Comparison of ENCODE assay signal across 8 mouse cellular contexts in genomic region chr10:106468956-106469721, GRCm38 (mm10). TPM values are rescaled to one million over a fixed set of nuclear protein-coding genes. Genes with fewer than 3 reads are reported as not detected.
DNase-seq lines count a peak whose midpoint lies in the region; ATAC-seq lines count a peak whose summit lies in the region.

No protein-coding gene starts in this region.

- peak; percentile 73 for ATAC-seq in embryonic facial prominence, embryonic 15.5 days (ENCODE audit: insufficient number of reproducible peaks, low FRiP score, low TSS enrichment, low read depth)
- ATAC-seq in liver, embryonic 12.5 days, result no peak
- no peak for ATAC-seq in monocyte, adult 5-6 weeks (replicated peaks; ENCODE audit: insufficient number of reproducible peaks, low FRiP score, low TSS enrichment, poor library complexity, severe bottlenecking)

- no peak overlapping the region for H3K9ac ChIP-seq in embryonic facial prominence, embryonic 15.5 days
- H3K9ac ChIP-seq in liver, embryonic 12.5 days, result no peak overlapping the region

- intact Hi-C loops in heart, postnatal 10 days (cut with DNase I), result no loop called here

- H3K4me1 ChIP-seq in embryonic facial prominence, embryonic 15.5 days, result peaks cover 11% of the 10 kb centered on the region; the same call in 1 of the 2 replicates
- H3K4me1 ChIP-seq in liver, embryonic 12.5 days, result no peaks in the 10 kb centered on the region

- no peaks in the 10 kb centered on the region for H3K36me3 ChIP-seq in embryonic facial prominence, embryonic 15.5 days
- H3K36me3 ChIP-seq in liver, embryonic 12.5 days, result no peaks in the 10 kb centered on the region

- H3K27me3 ChIP-seq in embryonic facial prominence, embryonic 15.5 days, result peaks cover 17% of the 10 kb centered on the region
- peaks cover 26% of the 10 kb centered on the region for H3K27me3 ChIP-seq in liver, embryonic 12.5 days (replicated peaks)

- peak; percentile 17 for DNase-seq in adrenal gland, adult 2 months
- no peak for DNase-seq in adrenal gland, adult 18-20 months (ENCODE audit: low spot score in 2 of 2)
- peak; percentile 29 to 35 for DNase-seq in heart, postnatal 10 days
- DNase-seq in kidney, postnatal 36 days, result peak; percentile 11 to 20
- peak; percentile 66 for DNase-seq in right cerebral cortex, postnatal 14 days

- peak overlapping the region; percentile 52 for H3K4me3 ChIP-seq in embryonic facial prominence, embryonic 15.5 days (replicated peaks)
- peak overlapping the region; percentile 10; the same call in 1 of the 2 replicates for H3K4me3 ChIP-seq in liver, embryonic 12.5 days

- peak overlapping the region; percentile 77 for H3K4me2 ChIP-seq in embryonic facial prominence, embryonic 15.5 days (replicated peaks)
- H3K4me2 ChIP-seq in liver, embryonic 12.5 days, result peak overlapping the region; percentile 58

- no peak overlapping the region for H3K27ac ChIP-seq in embryonic facial prominence, embryonic 15.5 days (replicated peaks)
- no peak overlapping the region for H3K27ac ChIP-seq in liver, embryonic 12.5 days

- 3% methylated on average over 19 of the region's 19 CpGs for WGBS in embryonic facial prominence, embryonic 15.5 days
- WGBS in liver, embryonic 12.5 days (ENCODE audit: insufficient replicate concordance), result 7% methylated on average over 19 of the region's 19 CpGs

- H3K9me3 ChIP-seq in embryonic facial prominence, embryonic 15.5 days (replicated peaks), result no peaks in the 10 kb centered on the region
- no peaks in the 10 kb centered on the region for H3K9me3 ChIP-seq in liver, embryonic 12.5 days (replicated peaks)

RNA-seq across cellular contexts. Expression of gene Ppfia2, which starts 1.0 kb away (rescaled TPM):
- 1 to 10 TPM; 3.9 to 7.3 TPM for total RNA-seq in adrenal gland, adult 2 months (2021)
- polyA plus RNA-seq in adrenal gland, adult 2 months (2012; rRNA removed), result 0.18 and 0.25 TPM in 2 replicates
- 1 to 10 TPM; 4.5 to 5.4 TPM for total RNA-seq in adrenal gland, adult 18-20 months (2021)
- polyA plus RNA-seq in embryonic facial prominence, embryonic 15.5 days (2015; fragmentation: Nextera tagmentation; extraction: Ambion mirVana), result 1.4 TPM in 2 replicates
- under 1 TPM; 0.79 to 0.87 TPM for total RNA-seq in heart, postnatal 10 days (2021)
- 0.02 TPM in 2 replicates for polyA plus RNA-seq in liver, embryonic 12.5 days (2016; fragmentation: Nextera tagmentation; extraction: Ambion mirVana)
- not detected in 3 replicates for total RNA-seq in monocyte, adult 5-6 weeks (2017)

Comparison
In these comparisons a context has a peak if more than half of its experiments do, and no peak if none do; other contexts are left out.
1. DNase-seq: peak in adrenal gland, adult 2 months (single experiment), heart, postnatal 10 days (2 of 2), kidney, postnatal 36 days (2 of 2) and right cerebral cortex, postnatal 14 days (single experiment); none in adrenal gland, adult 18-20 months (0 of 2).